ENCODE assay signal across 22 mouse cellular contexts in the genomic region with DNA sequence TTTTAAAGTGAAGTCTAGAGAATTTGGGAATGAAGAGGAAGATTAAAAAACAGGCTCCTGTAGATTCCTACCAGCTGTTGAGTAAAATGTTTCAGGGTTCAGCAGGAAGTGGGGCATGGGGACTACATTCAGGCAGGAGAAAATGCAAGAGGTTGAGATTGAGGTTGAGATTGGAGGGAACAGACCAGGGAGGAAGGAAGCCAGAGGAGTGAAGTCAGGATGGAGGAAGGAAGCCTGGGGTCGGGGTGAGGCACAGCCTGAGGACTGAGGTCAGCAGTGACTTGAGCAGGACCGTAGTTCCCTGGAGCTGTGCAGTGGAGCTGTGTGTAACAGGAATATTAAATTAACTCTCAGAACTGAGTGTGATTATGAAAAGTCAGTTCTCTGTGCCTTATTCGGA.
"Had no signal": no experiment of that assay in that cellular context is flagged by ENCODE, and none has a peak within 500 bp of the region (broad histone marks: within the 10 kb centered on the region; RNA-seq: fewer than 3 reads in every experiment).

No protein-coding gene starts in this region.

- ATAC-seq: liver, embryonic 12.5 days; midbrain, embryonic 15.5 days had no signal

- H3K27ac ChIP-seq: limb, embryonic 10.5 days; limb, embryonic 13.5 days; liver, embryonic 12.5 days; liver, embryonic 15.5 days; lung, embryonic 15.5 days; midbrain, embryonic 15.5 days; neural tube, embryonic 12.5 days; neural tube, embryonic 15.5 days; stomach, postnatal 0 days had no signal

- H3K4me1 ChIP-seq: liver, embryonic 15.5 days; neural tube, embryonic 12.5 days; neural tube, embryonic 15.5 days had no signal

- H3K4me2 ChIP-seq: limb, embryonic 13.5 days; liver, embryonic 12.5 days; liver, embryonic 15.5 days; lung, embryonic 15.5 days; midbrain, embryonic 11.5 days; midbrain, embryonic 15.5 days; neural tube, embryonic 12.5 days; neural tube, embryonic 15.5 days had no signal

- H3K36me3 ChIP-seq: liver, embryonic 15.5 days; lung, embryonic 15.5 days; midbrain, embryonic 15.5 days; neural tube, embryonic 12.5 days had no signal

- DNase-seq: kidney, adult 11 months; kidney, postnatal 25 days; liver; lung, adult 18-20 months; lung, postnatal 10 days; lung, postnatal 36 days; right cerebral cortex, adult 18-20 months; right cerebral cortex, postnatal 14 days; right cerebral cortex, postnatal 4 days; thymus, adult 2 months; thymus, postnatal 14 days; thymus, postnatal 4 days had no signal

- H3K4me3 ChIP-seq: limb, embryonic 10.5 days; limb, embryonic 13.5 days; liver, embryonic 12.5 days; liver, embryonic 15.5 days; lung, embryonic 15.5 days; midbrain, embryonic 15.5 days; neural tube, embryonic 12.5 days; neural tube, embryonic 15.5 days had no signal

- H3K9me3 ChIP-seq: limb, embryonic 10.5 days; limb, embryonic 13.5 days; liver, embryonic 12.5 days; liver, embryonic 15.5 days; lung, embryonic 15.5 days; midbrain, embryonic 15.5 days; neural tube, embryonic 12.5 days; neural tube, embryonic 15.5 days had no signal

- H3K27me3 ChIP-seq: limb, embryonic 13.5 days; liver, embryonic 15.5 days; lung, embryonic 15.5 days; midbrain, embryonic 15.5 days; neural tube, embryonic 12.5 days; neural tube, embryonic 15.5 days had no signal

- H3K9ac ChIP-seq: limb, embryonic 13.5 days; liver, embryonic 12.5 days; liver, embryonic 15.5 days; lung, embryonic 15.5 days; midbrain, embryonic 15.5 days; neural tube, embryonic 12.5 days; neural tube, embryonic 15.5 days had no signal
